Mouse (Mus musculus): ENCODE results near the gene Apold1. TPM values are rescaled to one million over a fixed set of nuclear protein-coding genes. Genes with fewer than 3 reads are reported as not detected.

The Apold1 gene
- total RNA-seq (2021): 12.0 and 18.0 TPM in 2 replicates
- long read RNA-seq, experiment 1, transcript Apold1-201 (2 exons, 3,567 nt): major isoform, 7 of 10 reads
- long read RNA-seq, experiment 1, partial matches to known transcripts: 3 of 10 reads
- long read RNA-seq, experiment 1, other reads (novel, unspliced or antisense): 0 of 10 reads
- long read RNA-seq, experiment 2, transcript Apold1-201 (2 exons, 3,567 nt): major isoform, 5 of 9 reads
- long read RNA-seq, experiment 2, partial matches to known transcripts: 4 of 9 reads
- long read RNA-seq, experiment 2, other reads (novel, unspliced or antisense): 0 of 9 reads

DNA sequence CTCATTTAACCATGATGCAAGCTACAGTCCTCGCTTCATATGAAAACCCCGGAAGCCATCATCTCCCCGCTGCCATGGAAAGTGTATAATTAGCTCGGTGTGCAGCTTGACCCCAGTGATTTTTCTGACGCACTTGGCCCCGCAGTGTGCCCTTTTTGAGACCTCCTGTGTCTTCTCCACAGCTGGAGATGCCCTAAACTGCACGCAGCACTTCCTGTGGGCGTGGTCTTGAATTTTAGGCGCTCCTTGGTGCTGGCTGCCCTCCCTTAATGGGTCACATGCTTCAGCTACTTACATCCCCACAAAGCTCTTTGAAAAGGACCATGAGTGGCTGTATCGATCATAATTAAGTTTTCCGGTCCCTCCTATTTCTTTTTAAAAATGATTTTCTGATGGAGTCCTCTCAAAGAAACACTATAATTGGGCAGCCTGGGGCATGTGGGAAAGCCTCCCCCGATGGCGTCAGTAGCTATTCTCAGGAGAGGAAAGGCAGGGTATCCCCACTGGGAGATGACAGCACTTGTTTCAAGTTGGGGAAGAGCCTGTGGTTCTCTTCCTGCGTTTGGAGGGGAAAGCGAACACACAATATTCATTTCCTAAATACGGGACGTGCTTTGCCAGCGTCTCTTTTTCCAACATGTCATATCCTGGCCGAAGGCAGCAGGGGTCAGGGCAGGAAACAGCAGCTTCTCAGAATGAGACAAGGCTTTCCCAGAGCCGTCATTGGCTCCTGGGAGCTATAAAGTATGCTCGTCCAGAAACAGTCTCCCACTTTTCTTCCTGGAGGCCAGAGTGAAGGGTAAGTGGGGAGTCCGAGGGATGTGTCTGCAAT, at the start of gene Apold1:
TSS of gene Apold1 (plus strand) at position 488 of the 832 bp plus-strand sequence.
- peak; percentile 63 for DNase-seq

DNA sequence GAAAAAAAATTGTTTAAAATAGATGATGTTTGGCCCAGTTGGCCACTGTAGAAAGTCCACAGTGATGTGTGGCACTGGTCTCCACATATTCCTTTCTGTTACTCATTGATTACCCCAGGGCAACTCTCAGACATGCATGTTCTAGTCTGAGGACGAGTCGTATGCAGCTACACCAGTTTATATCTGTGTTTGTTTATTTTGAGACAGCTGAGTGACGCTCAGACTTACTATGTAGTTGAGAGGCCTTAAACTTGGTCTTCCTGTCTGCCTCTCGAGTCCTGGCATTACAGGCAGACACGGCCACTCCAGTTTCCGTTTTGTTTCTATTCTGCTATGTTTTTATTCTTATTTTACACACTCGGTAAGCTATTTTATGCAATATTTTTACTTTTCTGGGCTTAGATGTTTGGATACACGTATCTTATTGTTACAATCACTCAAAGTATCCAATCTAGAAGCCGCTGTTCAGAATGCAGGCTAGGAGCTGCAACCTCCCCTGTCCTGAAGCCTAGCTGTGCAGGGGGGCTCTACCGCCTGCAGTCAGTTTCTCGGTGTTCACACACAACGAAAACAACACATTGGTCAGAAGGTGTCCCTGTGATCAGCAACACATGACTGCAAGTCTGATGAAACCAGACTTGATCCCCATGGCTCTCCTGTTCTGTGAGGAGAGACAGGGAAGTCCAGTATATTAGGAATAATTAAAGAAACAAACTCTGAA, 48.9 kb upstream of the Apold1 start:
- DNase-seq: no peak

DNA sequence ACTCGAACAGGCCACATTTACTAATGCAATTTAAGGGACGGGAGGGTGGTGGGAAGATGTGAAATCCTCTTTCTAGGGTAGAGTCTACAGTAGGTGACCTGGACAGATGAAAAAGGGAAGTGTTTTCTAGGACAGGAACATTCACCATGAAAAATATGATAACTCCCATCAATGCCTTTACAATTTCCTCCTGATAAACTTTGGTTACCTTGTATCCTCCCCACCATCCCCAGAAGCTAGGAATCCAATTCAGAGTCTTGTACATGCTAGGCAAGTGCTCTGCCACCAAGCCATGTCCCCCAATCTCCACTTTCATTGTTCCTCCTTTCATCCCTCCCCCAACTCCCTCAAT, 48.3 kb upstream of the Apold1 start:
- no peak for DNase-seq

DNA sequence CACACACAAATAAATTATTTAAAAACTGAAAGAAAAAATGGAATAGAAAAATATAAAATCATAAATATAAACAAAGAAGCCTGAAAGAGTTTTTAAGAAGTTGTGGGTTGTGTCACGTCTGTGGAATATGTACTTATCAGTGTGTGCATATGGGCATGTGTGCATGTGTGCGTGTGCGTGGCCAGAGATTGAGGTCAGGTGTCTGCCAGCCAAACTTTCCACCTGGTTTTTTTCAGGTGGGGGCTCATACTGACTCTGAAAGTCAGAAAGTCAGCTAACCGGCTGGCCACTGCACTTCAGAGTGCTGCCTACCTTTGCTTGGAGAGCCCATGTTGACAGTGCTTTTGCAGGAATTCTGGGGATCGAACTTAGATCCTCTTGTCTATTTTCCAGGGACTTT, 47.2 kb upstream of the Apold1 start:
- DNase-seq: no peak

DNA sequence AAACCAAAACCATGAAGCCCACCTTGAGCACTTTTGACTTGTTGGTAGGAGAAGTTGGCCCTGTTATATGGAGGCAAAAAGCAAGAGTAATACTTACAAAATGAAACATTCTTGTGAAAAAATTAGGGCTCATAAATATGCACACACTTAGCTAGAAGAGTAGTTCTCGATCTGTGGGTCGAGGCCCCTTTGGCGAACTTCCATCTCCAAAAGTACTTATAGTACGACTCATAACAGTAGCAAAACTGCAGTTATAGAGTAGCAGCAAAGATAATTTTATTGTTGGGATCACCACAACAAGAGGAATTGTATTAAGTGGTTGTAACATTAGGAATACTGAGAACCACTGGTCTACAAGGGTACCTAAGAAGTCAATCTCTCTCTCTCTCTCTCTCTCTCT, 41.7 kb upstream of the Apold1 start:
- no peak for DNase-seq

DNA sequence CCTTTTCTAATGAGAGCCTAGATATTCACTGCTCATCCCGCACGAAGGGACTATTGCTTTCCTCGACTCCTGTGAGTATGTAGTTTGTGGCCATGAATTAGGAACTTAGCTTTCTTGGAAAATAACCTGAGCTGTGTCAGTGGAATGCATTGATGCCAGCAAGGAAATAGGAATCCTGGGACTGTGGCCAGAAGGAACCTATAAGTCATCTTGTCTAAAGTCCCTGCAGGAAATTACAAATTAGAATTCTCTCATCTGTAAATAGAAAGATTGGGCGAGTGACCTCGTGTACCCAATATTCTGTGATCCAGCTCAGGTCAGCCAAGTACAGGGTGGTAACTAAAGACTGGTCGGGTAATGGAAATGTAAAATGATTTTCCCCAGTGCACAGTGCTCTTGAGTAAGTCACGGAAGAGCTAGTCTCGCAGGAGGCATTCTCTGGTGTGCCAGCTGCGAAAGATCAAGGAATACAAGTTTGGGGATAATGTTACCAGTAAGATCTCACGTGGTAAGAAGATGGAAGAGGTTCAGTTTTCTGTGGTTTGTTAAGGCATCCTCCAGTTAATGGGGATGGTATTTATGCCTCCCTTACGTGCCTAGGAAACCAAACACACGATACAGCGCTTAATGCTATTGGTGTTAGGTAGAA, 37.6 kb upstream of the Apold1 start:
- DNase-seq: no peak

DNA sequence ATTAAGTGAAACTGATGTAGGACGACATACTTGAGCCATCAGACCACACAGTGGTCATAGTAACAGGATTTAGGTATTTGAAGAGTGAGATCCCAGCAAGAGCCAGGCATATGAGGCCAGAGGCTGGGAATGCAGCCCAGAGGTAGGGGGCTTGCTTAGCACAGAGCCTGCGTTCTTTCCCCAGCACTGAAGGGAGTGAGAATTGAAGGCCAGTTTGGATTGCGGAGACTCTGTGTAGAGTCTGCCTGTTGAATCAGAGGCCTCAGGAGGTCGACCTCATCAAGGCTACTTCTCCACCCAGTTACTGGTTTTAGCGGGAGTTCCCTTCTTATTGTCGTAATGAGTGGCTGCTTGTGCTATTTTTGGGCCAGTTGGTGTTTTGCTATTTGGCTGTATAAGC, 35.5 kb upstream of the Apold1 start:
- no peak for DNase-seq

DNA sequence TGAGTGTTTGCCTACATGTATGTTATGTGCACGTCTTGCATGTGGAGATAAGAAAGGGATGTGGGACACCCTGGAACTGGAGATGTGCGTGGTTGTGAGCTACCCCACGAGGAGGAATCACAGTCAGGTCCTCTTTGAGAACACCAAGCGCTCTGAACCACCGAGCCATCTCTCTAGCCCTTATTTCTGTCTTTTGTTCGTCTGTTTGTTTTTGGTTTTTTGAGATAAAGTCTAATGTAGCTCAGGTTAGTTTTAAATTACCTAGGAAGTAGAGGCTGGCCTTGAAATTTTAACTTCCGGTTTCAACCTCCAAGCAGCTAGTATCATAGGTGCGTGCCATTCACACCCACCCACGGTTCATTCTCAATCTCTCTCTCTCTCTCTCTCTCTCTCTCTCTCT, 34.7 kb upstream of the Apold1 start:
- DNase-seq: no peak

DNA sequence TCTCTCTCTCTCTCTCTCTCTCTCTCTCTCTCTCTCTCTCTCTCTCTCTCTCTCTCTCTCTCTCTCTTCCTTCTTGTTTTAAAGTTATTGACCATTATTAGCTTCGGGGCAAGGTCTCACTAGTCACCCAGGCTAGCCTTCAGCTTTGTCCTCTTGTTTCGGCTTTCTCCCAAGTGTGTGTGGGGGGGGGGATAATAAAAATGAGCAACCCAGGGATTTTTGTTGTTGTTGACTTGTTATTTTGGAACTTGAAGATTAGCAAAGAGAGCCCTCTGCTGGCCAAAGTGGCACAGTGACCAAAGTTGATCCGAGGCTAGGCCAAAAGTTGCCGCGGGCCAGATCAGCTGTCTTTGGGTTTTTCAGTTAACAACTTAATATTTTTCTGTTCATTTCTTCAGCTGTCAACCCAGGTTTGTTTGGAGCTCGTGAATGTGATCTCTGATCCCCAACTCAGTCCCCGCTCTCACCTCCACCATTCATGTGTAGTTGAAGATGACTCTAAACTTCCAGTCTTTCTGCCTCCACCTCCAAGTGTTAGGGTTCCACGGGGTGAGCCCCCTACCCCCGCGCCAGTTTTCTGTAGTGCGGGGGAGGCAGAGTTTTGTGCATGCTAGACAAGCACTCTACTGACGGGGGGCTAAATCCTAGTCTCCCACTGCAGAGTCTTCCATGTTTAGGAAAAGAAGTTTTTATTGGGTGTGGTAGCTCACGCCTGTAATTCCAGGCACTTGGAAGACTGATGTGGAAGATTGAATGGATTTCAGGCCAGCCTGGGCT, 34.0 kb upstream of the Apold1 start:
- peak; percentile 77 for DNase-seq

DNA sequence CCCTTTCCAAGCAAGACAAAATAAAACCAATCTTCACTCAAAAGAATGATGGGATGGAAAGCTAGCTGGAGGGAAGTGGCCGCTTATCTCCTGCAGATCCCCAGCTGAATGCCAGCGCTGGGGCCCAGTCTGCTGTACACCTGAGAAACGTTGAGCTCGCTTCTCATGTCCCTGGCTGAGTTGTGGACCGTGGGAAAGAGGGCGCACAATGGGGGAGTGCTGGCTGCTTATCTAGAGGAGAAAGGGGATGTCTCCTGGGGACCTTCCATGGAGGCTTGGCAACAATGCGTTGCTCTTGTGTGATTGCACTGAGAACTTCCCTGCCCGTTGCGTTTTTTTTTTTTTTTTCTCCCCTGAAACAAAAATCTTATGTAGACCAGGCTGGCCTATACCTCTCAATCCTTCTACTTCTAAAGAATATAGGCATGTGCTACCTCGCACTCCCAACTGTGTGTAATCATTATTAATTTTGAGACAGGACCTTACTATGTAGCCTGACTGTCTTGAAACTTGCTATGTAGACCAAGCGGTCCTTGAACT, 32.9 kb upstream of the Apold1 start:
- DNase-seq: no peak

DNA sequence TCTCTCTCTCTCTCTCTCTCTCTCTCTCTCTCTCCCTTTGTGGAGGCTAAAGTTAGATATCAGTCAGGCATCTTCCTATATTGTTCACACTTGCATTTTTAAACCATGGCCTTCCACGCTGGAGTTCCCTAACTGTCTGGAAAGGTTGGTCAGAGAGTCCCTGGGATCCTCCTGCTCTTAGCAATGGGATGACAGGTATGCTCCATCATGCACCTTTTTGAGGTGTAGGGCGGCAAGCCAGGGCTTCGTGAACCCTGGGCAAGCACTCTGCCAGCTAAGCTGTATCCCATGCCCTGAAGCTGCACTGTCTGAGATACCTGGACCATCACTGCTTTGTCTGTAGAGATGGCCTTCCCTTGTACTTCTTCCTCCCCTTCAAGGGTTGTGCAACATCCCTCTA, 32.3 kb upstream of the Apold1 start:
- no peak for DNase-seq

DNA sequence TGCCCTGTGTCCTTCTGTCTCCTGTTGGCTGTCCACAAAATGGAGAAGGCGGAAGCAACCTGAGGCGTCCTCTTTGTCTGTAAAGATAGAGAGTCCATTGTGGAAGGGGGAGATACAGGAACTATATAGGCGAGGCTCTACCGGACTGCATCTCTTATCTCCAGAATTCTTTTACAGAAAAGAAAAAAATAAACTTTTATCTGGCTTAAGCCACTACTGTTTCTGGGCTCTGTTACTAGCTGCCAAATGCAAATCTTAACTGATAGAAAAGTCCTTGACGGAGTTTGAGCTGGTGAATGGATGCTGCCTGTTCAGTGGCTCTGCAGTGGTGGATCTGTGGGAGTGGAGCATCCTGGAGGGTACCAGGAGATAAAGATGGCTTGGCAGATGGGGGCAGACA, 30.2 kb upstream of the Apold1 start:
- DNase-seq: no peak

DNA sequence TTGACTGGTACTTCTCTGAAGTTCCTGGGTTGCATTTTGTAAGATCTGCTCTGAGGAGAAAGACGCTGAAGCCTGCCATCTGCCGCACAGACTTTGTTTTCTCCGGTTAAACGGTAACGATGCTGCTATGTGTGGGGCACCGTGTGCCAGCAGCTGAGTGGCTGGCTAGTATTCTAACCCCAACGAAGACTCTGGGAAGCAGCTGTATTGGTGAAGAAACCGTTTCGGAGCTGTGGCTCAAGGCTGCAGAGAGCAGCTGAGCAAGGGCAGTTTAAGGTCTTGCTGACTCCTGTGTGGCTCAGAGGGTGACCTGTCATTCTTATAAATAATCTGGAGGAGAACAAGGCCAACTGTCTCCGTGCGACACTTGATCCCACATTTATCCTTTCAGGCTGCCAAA, 27.5 kb upstream of the Apold1 start:
- DNase-seq: peak; percentile 71

DNA sequence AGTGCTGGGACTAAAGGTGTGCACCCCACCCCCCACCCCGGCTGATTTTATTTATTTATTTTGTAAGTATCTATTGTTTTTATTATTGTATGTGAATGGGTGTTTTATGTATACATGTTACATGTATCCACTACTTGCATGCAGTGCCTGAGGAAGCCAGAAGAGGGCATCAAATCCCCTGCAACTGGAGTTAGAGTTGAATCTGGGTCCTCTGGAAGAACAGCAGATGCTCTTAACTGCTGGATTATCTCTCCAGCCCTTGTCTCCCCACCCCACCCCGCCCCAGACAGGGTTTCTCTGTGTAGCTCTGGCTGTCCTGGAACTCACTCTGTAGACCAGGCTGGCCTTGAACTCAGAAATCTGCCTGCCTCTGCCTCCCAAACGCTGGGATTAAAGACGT, 25.1 kb upstream of the Apold1 start:
- DNase-seq: no peak

DNA sequence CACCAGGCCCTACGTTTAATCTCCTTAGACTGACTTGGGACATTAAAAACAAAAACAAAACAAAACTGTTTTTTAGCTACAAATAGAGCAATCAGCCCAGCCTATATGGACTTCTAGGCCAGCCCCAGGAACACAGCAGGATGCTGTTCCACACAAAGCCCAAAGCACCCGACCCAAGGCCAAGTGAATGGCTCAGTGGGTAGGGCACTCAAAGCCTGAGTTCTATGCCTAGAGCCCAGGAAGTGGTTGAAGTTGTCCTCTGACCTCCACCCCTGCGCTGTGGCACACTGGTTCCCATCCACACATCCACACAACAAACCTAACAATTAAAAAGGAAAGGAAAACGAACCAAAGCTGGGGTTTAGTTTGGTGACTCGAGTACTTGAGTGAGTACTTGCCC, 20.2 kb upstream of the Apold1 start:
- no peak for DNase-seq

DNA sequence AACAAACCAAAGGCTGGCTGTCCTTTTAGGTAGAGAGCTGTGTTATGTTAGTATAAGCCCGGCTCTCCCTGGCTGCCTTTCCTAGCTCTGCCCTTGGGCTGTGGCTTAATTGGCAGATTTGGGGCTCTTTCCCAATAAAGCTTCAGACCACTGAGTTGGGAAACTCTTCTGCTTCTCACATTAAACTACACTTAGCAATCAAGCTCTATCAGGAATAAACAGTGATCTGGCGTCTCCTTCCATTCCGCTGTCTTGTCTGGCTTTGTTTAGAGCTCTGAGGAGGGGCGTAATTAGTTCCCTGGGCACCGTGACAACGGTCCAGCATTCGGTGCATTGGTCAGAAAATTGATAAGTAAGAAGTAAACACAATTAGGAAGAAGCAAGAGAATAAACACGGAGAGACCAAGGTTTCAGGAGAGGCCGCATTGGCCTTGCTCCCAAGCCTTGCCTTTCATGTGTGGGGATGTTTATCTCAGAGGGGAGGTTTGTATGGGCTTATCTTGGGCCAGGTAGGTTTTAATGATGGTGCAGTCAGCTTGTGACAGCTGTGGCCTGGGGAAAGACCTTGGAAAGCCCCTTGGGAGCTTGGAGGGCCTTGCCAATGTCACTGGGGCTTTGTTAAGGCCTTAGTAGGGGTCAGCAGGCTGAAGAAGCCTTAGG, 19.5 kb upstream of the Apold1 start:
- peak; percentile 57 for DNase-seq

DNA sequence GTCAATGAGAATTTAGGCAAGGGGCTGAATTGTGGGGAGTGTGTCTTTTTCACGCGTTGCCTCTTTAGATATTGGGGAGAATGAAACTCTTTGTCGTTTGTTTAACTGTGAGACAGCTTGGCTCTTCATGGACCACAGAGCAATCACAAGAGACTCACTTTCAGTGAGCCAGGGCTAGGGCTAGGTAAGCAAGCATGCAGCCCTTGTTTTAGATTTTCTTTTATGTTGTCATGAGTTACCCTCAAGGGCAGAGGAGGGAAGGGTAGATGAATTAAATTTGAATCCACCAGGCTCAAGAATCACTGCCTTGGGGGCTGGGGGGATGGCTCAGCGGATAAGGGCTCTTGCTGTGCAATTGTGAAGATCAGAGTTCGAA, 19.0 kb upstream of the Apold1 start:
- DNase-seq: no peak

DNA sequence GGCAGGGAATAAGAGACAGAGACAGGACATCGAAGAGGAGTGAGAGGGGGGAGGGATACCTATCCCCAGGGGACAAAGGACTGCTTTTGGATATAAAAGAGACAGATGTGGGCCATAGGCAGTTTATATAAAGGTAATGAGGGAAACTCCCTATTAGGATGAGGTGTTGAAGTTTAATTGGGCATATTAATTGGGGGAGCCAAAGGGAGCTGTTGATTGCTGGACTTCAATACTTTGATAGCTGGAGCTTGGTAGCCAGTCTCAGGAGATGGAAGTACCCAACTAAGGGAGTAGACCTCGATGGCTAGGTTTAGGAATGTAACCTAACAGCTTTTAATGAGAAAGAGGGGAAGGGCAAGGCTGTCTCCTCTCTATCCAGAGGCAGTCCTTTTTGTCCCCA, 17.6 kb upstream of the Apold1 start:
- DNase-seq: no peak

DNA sequence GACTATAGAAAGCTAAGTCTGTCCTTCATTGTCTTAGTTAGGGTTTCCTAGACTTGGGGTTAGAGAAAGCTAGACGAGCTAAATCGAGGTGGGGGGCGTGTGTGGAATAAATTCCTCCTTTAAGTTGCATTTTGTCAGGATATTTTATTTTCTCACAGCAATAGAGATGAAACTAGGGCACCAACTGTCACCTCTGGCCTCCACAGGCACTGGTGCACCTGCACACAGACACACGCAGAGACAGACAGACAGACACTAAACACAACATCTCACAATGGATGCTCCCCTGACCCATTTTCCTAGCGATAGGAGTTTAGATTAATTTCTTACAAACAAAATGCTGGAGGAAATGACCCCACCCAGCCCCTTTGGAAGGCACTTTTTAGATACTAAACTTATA, 14.8 kb upstream of the Apold1 start:
- DNase-seq: no peak

DNA sequence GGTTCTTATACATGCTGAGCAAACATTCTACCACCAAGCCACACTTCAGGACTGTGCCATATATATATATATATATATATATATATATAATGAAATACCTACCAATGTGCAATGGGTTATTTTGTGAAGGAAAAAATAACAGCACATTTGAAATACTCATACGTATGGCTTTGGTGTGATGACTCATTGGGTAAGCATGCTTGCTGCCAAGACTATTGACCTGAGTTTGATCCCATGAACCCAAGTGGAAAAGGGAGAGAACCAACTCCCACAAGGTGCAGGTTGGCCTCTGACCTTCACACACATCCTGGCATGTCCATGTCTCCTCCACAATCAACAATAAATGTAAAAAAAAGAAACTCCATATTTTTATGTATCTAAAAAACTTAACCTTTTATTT, 13.2 kb upstream of the Apold1 start:
- no peak for DNase-seq

DNA sequence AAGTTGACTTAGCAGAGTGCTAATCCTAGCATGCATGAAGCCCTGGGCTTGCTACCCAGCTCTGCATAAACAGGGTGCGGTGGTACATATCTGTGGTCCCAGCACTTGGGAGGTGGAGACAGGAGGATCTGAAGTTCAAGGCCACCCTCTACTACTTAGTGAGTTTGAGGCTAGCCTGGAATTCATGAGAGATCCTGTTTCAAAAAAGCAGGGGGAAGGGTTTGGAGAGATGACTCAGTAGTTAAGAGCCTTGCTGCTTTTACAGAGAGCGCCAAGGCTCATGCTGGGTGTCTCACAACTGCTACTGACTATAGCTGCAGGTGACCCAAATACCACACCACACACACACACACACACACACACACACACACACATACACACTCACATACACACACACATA, 12.0 kb upstream of the Apold1 start:
- DNase-seq: no peak
